Mouse (Mus musculus) small intestine, adult 2 months (tissue): ENCODE results near the gene Whamm. TPM values are rescaled to one million over a fixed set of nuclear protein-coding genes. Genes with fewer than 3 reads are reported as not detected.

Experiments
- H3K27ac ChIP-seq: fragments of 200-500 bp; 2 replicates; pipeline ENCODE4 v1.5.1; 2012; ENCODE audit warnings: low read depth, low read length, control low read depth, inconsistent platforms; ENCODE audit not compliant: insufficient read depth
- H3K27me3 ChIP-seq: fragments of 200-500 bp; 2 replicates; pipeline ENCODE4 v1.6.1; 2012; ENCODE audit warnings: mild to moderate bottlenecking, moderate library complexity, low read length, inconsistent platforms; ENCODE audit not compliant: control insufficient read depth, insufficient read depth
- H3K36me3 ChIP-seq: fragments of 200-500 bp; 2 replicates; pipeline ENCODE4 v1.6.1; 2012; ENCODE audit warnings: mild to moderate bottlenecking, low read length, control low read depth, inconsistent platforms; ENCODE audit not compliant: control insufficient read depth, insufficient read depth
- H3K4me1 ChIP-seq: fragments of 200-500 bp; 2 replicates; pipeline ENCODE4 v1.6.1; 2012; ENCODE audit warnings: low read length, inconsistent platforms, mixed read lengths; ENCODE audit not compliant: control insufficient read depth, insufficient read depth, insufficient read length
- H3K4me3 ChIP-seq: fragments of 200-500 bp; 2 replicates; pipeline ENCODE4 v1.5.1; 2012; ENCODE audit warnings: low read depth, mild to moderate bottlenecking, control low read depth, inconsistent platforms, low read length, moderate library complexity
- CTCF ChIP-seq: fragments of 200-500 bp; IDR thresholded peaks from 2 replicates; pipeline ENCODE4 v1.5.1; 2012; ENCODE audit warnings: low read depth, mild to moderate bottlenecking, control low read depth, inconsistent platforms, low read length, moderate library complexity, mixed read lengths; ENCODE audit not compliant: insufficient replicate concordance, insufficient read length; ENCODE audit errors: extremely low read depth
- POLR2A ChIP-seq: fragments of 200-500 bp; IDR thresholded peaks from 2 replicates; pipeline ENCODE4 v1.6.1; 2012; ENCODE audit warnings: low read depth, mild to moderate bottlenecking, control low read depth, inconsistent platforms, low read length, moderate library complexity
- WGBS: fragments of 180-500 bp; shearing (Covaris S2); methylation state at CpG from one replicate; pipeline ENCODE4 v1.1.7; 2018; 5-methylcytosine and 5-hydroxymethylcytosine counted together
- polyA plus RNA-seq: library from polyadenylated mRNA; depleted of rRNA; stranded (reverse); fragments of >200 nt; gene quantifications from 2 replicates; pipeline ENCODE4 v1.2.3, GENCODE M21; 2012; rRNA removed

Gene Whamm
- polyA plus RNA-seq, 1 experiment = 34.0 TPM

GRCm38 (mm10) chr7:81641101-81641500, 70.0 kb downstream of the Whamm start:
- WGBS = 40% methylated on average over 6 of the region's 6 CpGs
- no peaks in the 10 kb centered on the region for H3K4me1 ChIP-seq
- TF ChIP-seq POLR2A (no peak), CTCF (no peak)
- 0 out of 2 replicates have a peak, but pooled peaks cover under 1% of the 10 kb centered on the region for H3K36me3 ChIP-seq
- no peak overlapping the region for H3K27ac ChIP-seq
- no peak overlapping the region for H3K4me3 ChIP-seq
- H3K27me3 ChIP-seq = no peaks in the 10 kb centered on the region

DNA sequence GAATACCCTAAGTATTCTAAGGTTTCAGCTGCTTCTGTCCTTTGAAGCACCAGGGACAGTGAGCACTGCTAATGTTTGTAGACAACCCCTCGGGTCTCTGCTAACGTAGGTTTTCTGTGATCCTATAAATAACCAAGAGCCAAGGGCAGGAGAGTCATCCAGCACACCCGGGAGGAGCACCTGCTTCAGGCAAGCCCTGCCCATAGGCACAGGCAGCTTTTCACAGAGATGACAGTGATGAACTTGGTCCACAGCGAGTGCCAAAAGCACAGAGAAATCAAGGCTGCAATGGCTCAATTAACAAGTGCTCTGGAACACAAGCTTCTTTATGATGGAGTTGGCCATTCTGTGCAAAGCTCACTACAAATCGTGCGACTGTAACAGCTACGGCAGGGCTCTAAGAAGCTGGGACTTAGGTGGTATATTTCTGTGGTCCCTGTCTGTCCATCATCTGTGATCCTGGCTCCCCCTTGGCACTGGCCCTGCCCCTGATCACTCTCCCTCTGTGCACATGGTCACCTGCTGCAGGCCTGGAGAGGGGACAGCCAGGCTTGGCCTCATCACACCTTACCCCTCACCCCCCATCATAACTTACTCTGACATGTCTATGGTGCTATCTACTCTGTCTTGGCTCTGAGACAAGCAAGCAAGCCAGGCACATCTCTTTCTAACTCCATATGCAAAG, 73.6 kb downstream of the Whamm start:
- Histone ChIP-seq H3K4me3 (no peak overlapping the region), H3K27me3 (no peaks in the 10 kb centered on the region), H3K4me1 (peaks cover 3% of the 10 kb centered on the region; the same call in 1 of the 2 replicates), H3K36me3 (no peaks in the 10 kb centered on the region), H3K27ac (no peak overlapping the region)
- TF ChIP-seq POLR2A (no peak), CTCF (no peak)
- 78% methylated on average over 7 of the region's 7 CpGs for WGBS

Other genes with a start within 250 kb of the Whamm start
- 571 and 823 TPM in 2 replicates for gene Rps17, start 226.0 kb upstream of the Whamm start, polyA plus RNA-seq
- 0.28 and 1.0 TPM in 2 replicates for gene Cpeb1, start 115.8 kb upstream of the Whamm start, polyA plus RNA-seq
- gene Ap3b2, start 77.3 kb upstream of the Whamm start, polyA plus RNA-seq = 0.89 and 1.4 TPM in 2 replicates
- not detected in 2 replicates for gene BC048679, start 73.0 kb upstream of the Whamm start, polyA plus RNA-seq
- 0.06 and 0.08 TPM in 2 replicates for gene Fsd2, start 4.3 kb upstream of the Whamm start, polyA plus RNA-seq
- 11.2 and 20.2 TPM in 2 replicates for gene Homer2, start 136.3 kb downstream of the Whamm start, polyA plus RNA-seq
- 1.3 and 3.7 TPM in 2 replicates for gene Ramac, start 191.7 kb downstream of the Whamm start, polyA plus RNA-seq
- 17.0 and 23.4 TPM in 2 replicates for gene 3110040N11Rik, start 218.2 kb downstream of the Whamm start, polyA plus RNA-seq